Mouse (Mus musculus) Patski (cell line): ENCODE data around the gene Rnf187. TPM values are rescaled to one million over a fixed set of nuclear protein-coding genes. Genes with fewer than 3 reads are reported as not detected.

Source experiments
- ATAC-seq: fragments of 100-300 bp; one replicate; pipeline ENCODE4 v1.8.0; 2021
- CTCF ChIA-PET: fragments of 350-600 bp; sonication (Branson Sonifier 250); formaldehyde crosslinking; loops from one replicate; lab custom pipeline; 2022; ENCODE audit warnings: inconsistent platforms; lab: Charles Lee
- POLR2A ChIA-PET: fragments of 350-600 bp; sonication (Branson Sonifier 250); formaldehyde crosslinking; loops from one replicate; lab custom pipeline; 2022; ENCODE audit warnings: antibody characterized with exemption, inconsistent platforms; lab: Charles Lee
- DNase-seq: peaks from one replicate; pipeline ENCODE4 v3.0.0-alpha.2; 2011; ENCODE audit warnings: low read depth, low spot score
- H3K27me3 ChIP-seq: fragments of 371-371 bp; one replicate; pipeline ENCODE4 v1.5.1; 2021
- CTCF ChIP-seq: fragments of 100-300 bp; IDR thresholded peaks from one replicate; pipeline ENCODE4 v1.5.1; 2021
- in situ Hi-C: fragments of 300-500 bp; cut with MboI; formaldehyde crosslinking; loops from 3 replicates; pipeline ENCODE4 v1.11.1; 2018; ENCODE audit warnings: low pct_unique_long_range_greater_than_20kb, mixed read lengths
- polyA plus RNA-seq: library from polyadenylated mRNA; unstranded; gene quantifications from one replicate; pipeline ENCODE4 v1.2.3, GENCODE M21; 2021

The Rnf187 gene
- polyA plus RNA-seq, 1 experiment from 2014 or later = 252 TPM

DNA sequence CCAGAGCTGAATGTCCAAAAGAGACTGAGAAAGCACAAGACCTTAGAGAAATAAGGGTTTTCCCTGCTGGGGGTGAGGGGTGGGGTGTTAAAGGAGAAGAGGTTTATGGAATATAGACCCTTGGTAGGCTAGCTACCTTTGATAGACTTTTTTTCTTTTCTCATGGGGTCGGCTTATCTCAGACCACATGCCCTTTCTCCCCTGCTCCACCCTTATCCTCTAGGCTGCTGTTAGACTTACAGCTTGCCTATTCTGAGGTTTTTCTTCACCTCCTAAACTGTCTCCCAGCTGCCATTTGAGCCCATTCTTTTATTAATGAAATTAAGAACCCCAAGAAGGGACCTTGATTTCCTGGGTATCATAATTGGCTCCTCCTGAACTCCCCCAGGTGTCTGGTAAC, 24.9 kb downstream of the Rnf187 start:
- peaks cover 11% of the 10 kb centered on the region for H3K27me3 ChIP-seq
- POLR2A ChIA-PET = interaction anchor here (0.7 to 1.2 kb wide), 4 partner anchors 9 to 46 kb away, joined by 3 to 4 read pairs (median 3); partner anchors contain the start of gene Zfp39
- TF ChIP-seq CTCF = no peak
- in situ Hi-C loops = no loop called here
- CTCF ChIA-PET = interaction anchor here (1.6 to 7.3 kb wide), 6 partner anchors 9 to 65 kb away, joined by 4 to 64 read pairs (median 8); partner anchors contain the start of genes Hist3h2a, Trim11, Trim17 and Zfp39
- no peak for ATAC-seq
- no peak for DNase-seq

DNA sequence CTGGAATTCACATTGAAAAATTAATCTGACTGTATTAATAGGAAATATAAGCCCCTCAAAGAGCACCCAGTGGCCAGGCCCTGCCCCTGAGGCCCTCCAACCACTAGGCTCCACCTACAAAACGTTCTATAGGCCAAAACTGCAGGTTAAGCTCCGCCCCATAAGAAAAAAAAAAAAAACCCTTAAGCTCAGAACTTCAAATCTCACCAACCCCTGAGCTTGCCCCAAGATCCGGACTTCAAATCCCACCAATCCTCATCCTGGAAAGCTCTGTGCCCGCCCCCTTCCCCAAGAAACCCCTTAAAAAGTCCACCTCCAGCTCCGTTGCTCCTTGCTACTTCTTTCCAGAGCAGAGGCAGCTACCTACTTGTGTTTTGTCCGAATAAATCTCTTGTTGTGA, 33.9 kb downstream of the Rnf187 start:
- in situ Hi-C loops = no loop called here
- no peak for TF ChIP-seq CTCF
- ATAC-seq = no peak
- DNase-seq = no peak
- POLR2A ChIA-PET = interaction anchor here (0.7 to 1.4 kb wide), 4 partner anchors 9 to 73 kb away, joined by 3 read pairs; partner anchors contain the start of gene Trim11
- CTCF ChIA-PET = interaction anchor here (1.0 to 2.9 kb wide), 2 partner anchors 10 to 56 kb away, joined by 3 to 17 read pairs; no protein-coding TSS in a partner anchor
- no peaks in the 10 kb centered on the region for H3K27me3 ChIP-seq

DNA sequence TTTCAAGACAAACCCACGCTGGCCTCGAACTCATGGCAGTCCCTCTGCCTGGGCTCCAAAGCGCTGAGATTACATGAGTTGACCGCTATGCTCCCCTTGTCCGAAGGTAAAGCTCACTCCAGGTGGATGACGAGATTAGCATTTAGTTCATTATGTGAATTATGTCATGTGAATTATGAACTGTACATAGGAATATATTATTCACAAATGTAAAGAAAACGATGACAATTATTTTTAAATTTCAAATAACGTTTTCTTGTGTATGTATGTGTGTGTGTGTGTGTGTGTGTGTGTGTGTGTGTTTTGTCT, 34.4 kb downstream of the Rnf187 start:
- DNase-seq (no peak), ATAC-seq (no peak)
- CTCF ChIA-PET = interaction anchor here (1.0 to 2.9 kb wide), 3 partner anchors 10 to 56 kb away, joined by 3 to 17 read pairs (median 6); no protein-coding TSS in a partner anchor
- H3K27me3 ChIP-seq = no peaks in the 10 kb centered on the region
- in situ Hi-C loops = no loop called here
- no peak for TF ChIP-seq CTCF
- POLR2A ChIA-PET = interaction anchor here (0.7 to 1.4 kb wide), 4 partner anchors 10 to 73 kb away, joined by 3 read pairs; partner anchors contain the start of gene Trim11

DNA sequence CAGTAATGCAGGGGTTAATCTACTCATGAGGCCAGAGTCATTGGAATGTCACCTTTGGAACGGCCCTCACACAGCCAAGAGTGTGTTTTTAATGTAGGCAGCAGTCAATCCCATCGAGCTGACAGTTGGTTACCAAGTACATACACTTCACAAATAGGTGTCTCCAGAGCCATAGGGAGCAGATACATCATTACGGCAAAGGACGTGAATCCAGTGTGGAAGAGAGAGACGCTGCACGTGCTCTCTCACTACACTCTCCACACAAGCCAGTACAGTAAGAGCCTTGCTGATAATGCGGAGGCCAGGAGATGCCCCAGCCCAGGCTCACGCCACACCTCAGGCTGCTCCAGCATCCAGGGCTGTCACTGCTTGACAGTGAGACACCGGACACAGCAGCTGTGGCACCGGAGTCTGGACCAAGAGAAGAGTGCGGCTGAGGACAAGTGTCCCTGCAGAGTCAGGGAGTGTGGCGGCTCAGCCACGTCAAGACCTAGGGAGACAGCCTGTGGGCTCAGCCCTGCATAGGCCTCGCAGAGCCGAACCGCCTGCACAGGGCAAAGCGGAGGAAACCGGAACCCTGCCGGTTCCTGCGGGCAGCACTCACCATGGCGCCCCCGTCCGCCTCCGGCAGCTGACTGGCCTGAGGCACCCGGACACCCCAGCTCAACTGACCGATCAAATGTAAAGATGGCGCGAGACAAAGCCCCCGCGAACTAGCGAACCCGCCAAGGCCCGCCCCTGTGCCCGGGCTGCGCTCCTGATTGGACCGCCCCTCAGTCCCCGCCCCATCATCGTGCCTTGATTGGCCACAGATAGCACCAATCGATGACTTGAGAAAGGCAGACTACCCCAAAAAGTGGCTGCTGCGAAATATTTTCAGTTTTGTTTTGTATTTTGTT, 35.0 kb downstream of the Rnf187 start, which contains the start of gene Zfp39:
TSS of gene Zfp39 (minus strand) at position 715 of the 899 bp plus-strand sequence.
- ATAC-seq = peak; percentile 93
- CTCF ChIA-PET = interaction anchor here (1.0 to 2.9 kb wide), 3 partner anchors 11 to 57 kb away, joined by 3 to 17 read pairs (median 6); no protein-coding TSS in a partner anchor

DNA sequence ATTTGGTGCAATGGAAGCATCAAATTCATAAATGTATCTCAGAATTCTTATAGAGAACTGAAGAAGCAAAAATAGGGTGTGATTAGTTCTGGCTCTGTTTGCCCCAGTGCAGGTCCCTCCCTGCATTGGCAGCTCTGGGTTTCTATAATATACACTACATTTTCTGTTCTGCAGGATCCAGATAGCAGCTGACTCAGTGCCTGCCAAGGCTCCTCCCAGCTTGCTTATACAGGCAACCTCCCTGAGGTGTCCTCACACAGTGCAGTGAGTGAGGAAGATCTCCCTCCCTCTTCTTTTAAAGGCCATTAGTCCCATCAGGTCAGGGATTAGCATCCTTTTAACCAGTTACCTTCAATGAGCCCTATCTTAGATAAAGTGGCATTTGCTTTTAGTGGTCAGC, 37.6 kb downstream of the Rnf187 start:
- in situ Hi-C loops = no loop called here
- TF ChIP-seq CTCF = no peak
- no peaks in the 10 kb centered on the region for H3K27me3 ChIP-seq
- ATAC-seq = no peak
- POLR2A ChIA-PET = no interaction called here
- DNase-seq = no peak
- CTCF ChIA-PET = interaction anchor here (1.3 kb wide), 1 partner anchor 14 kb away, joined by 3 read pairs; no protein-coding TSS in a partner anchor

More for the DNA sequence above, 35.0 kb downstream of the Rnf187 start, which contains the start of gene Zfp39:
- peak; percentile 55 for DNase-seq
- no peak for TF ChIP-seq CTCF
- in situ Hi-C loops = no loop called here
- POLR2A ChIA-PET = interaction anchor here (1.4 kb wide), 1 partner anchor 10 kb away, joined by 3 read pairs; no protein-coding TSS in a partner anchor
- no peaks in the 10 kb centered on the region for H3K27me3 ChIP-seq

DNA sequence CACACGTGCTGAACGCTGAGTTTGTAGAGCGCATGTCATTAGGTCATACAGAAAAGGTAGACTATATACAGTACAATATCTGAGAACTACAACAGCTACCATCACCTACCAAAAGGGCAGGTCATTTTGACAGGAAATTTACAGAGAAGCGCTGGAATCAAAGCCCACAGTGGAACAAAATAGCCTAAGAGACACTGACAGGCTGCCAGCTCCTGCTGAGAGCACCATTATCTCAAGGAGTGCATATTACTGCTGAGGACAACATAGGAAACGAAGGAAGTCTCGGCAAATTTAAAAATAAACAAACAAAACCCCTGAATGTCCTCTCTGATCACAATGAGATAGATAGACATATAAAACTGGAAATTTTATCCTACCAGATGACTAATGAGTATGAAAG, 41.2 kb downstream of the Rnf187 start:
- ATAC-seq = no peak
- no peak for DNase-seq
- TF ChIP-seq CTCF = no peak
- CTCF ChIA-PET = no interaction called here
- H3K27me3 ChIP-seq = no peaks in the 10 kb centered on the region
- POLR2A ChIA-PET = no interaction called here
- in situ Hi-C loops = no loop called here

DNA sequence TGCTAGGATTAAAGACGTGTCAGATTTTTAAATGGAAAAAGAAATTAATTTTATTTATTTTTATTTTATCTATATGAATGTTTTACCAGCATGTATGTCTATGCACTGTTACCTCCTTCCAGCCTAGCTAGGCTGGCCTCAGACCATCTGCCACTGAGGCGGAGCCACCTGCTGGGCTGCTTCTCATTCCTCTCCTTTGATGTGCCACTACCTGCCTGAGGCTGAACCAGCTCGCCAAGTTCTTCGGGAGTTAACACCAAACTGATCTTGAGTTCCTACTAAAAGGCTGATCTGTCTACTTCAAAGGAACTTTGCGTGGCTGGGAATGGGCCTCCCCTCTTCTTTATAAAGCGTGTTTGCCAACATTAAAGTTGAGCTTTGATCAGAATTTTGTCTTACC, 44.3 kb downstream of the Rnf187 start:
- ATAC-seq (no peak), DNase-seq (no peak)
- in situ Hi-C loops = no loop called here
- no peaks in the 10 kb centered on the region for H3K27me3 ChIP-seq
- POLR2A ChIA-PET = no interaction called here
- no peak for TF ChIP-seq CTCF
- CTCF ChIA-PET = no interaction called here

DNA sequence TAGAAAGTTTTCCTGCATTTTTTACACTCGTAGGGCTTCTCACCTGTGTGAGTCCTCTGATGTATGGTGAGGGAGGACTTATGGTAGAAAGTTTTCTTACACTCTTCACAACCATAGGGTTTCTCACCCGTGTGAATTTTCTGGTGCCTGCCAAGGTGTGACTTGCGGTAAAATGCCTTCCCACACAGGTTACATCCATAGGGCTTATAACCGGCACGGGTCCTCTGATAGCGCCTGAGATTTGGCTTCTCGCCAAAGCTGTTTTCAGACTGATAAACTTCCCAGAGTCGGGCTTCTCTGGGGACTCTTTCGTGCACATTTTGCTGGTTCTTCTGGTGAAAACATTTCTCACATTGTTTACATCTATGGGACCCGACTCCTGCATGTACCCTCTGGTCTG, 48.2 kb downstream of the Rnf187 start:
- DNase-seq (no peak), ATAC-seq (no peak)
- no peak for TF ChIP-seq CTCF
- in situ Hi-C loops = no loop called here
- H3K27me3 ChIP-seq = no peaks in the 10 kb centered on the region
- POLR2A ChIA-PET = no interaction called here
- CTCF ChIA-PET = no interaction called here

DNA sequence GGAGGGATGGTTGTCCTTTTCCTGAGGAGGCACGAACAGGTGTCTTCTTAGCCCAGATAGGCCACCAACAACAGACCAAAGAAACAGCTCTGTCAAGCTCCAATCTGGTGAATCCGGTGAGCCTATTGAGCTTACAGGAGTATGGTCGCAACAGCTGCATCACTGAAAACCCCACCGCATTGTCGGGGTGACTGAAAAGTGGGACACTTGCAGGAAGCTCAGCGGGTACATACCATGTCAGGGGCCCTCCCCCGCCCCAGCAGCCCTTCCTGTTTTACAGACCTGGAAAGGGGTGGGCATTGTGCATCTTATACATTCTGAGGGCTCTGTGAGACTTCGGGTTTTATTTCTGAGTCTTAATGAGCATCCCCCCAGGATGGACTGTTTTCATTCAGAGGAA, 55.0 kb downstream of the Rnf187 start:
- H3K27me3 ChIP-seq = no peaks in the 10 kb centered on the region
- CTCF ChIA-PET = no interaction called here
- no peak for DNase-seq
- no peak for ATAC-seq
- in situ Hi-C loops = no loop called here
- TF ChIP-seq CTCF = no peak
- POLR2A ChIA-PET = no interaction called here

Other genes starting within 250 kb of the Rnf187 start
- gene Olfr319, start 239.8 kb downstream of the Rnf187 start, polyA plus RNA-seq = not detected
- gene Olfr318, start 214.9 kb downstream of the Rnf187 start, polyA plus RNA-seq = 0.03 TPM
- gene Olfr317, start 199.7 kb downstream of the Rnf187 start, polyA plus RNA-seq = not detected
- gene Olfr316, start 186.2 kb downstream of the Rnf187 start, polyA plus RNA-seq = not detected
- gene Olfr315, start 165.7 kb downstream of the Rnf187 start, polyA plus RNA-seq = not detected
- not detected for gene Olfr314, start 156.0 kb downstream of the Rnf187 start, polyA plus RNA-seq
- not detected for gene Fam183b, start 137.0 kb downstream of the Rnf187 start, polyA plus RNA-seq
- gene Olfr313, start 123.9 kb downstream of the Rnf187 start, polyA plus RNA-seq = not detected
- gene Olfr312, start 109.7 kb downstream of the Rnf187 start, polyA plus RNA-seq = not detected
- not detected for gene Olfr311, start 99.7 kb downstream of the Rnf187 start, polyA plus RNA-seq
- 6.8 TPM for gene Gm12258, start 91.8 kb downstream of the Rnf187 start, polyA plus RNA-seq
- 6.4 TPM for gene 2810021J22Rik, start 71.7 kb downstream of the Rnf187 start, polyA plus RNA-seq
- 3.1 TPM for gene Zfp39, start 34.7 kb downstream of the Rnf187 start, polyA plus RNA-seq
- gene Btnl10, start 21.0 kb downstream of the Rnf187 start, polyA plus RNA-seq = not detected
- gene Hist3h2ba, start 10.0 kb upstream of the Rnf187 start, polyA plus RNA-seq = 7.1 TPM
- 20.9 TPM for gene Hist3h2a, start 15.8 kb upstream of the Rnf187 start, polyA plus RNA-seq
- gene Trim17, start 15.8 kb upstream of the Rnf187 start, polyA plus RNA-seq = 0.26 TPM
- gene Trim11, start 39.2 kb upstream of the Rnf187 start, polyA plus RNA-seq = 29.2 TPM
- gene Obscn, start 197.5 kb upstream of the Rnf187 start, polyA plus RNA-seq = 0.06 TPM
- 6.8 TPM for gene Iba57, start 224.8 kb upstream of the Rnf187 start, polyA plus RNA-seq
- gene Gjc2, start 244.3 kb upstream of the Rnf187 start, polyA plus RNA-seq = 0.13 TPM